Mouse (Mus musculus) stomach, adult 2 months (tissue): ENCODE measurements around the gene Rps19. TPM values are rescaled to one million over a fixed set of nuclear protein-coding genes. Genes with fewer than 3 reads are reported as not detected.

Experiments used
- polyA plus RNA-seq: library from polyadenylated mRNA; depleted of rRNA; stranded (reverse); fragments of >200 nt; gene quantifications from 2 replicates; pipeline ENCODE4 v1.2.3, GENCODE M21; 2012; rRNA removed

Rps19 gene
- polyA plus RNA-seq, result 211 and 227 TPM in 2 replicates

GRCm38 (mm10) chr7:24883896-24884692, at the start of gene Rps19:
Gene Rps19 (plus strand): TSS chr7:24884371.

GRCm38 (mm10) chr7:24861913-24862312, 22.3 kb upstream of the Rps19 start, which contains the start of gene Gm9844:
Gene Gm9844 (plus strand): TSS chr7:24862213.

GRCm38 (mm10) chr7:24869532-24870165, 14.5 kb upstream of the Rps19 start, which contains the start of the genes Lypd4 and Dmrtc2:
Gene Lypd4 (minus strand): TSS chr7:24869941.
Gene Dmrtc2 (plus strand): TSS chr7:24870057.

GRCm38 (mm10) chr7:24897224-24897623, 13.1 kb downstream of the Rps19 start, which contains the start of gene Cd79a:
Gene Cd79a (plus strand): TSS chr7:24897381.

GRCm38 (mm10) chr7:24902630-24903443, 18.7 kb downstream of the Rps19 start, which contains the start of gene Arhgef1:
Gene Arhgef1 (plus strand): TSS chr7:24902912.

Other genes with a start within 250 kb of the Rps19 start
- 168 and 173 TPM in 2 replicates for gene Lypd3, start 247.8 kb upstream of the Rps19 start, polyA plus RNA-seq
- not detected in 2 replicates for gene Tex101, start 207.7 kb upstream of the Rps19 start, polyA plus RNA-seq
- not detected in 2 replicates for gene BC049730, start 175.1 kb upstream of the Rps19 start, polyA plus RNA-seq
- gene Gm4763, start 157.5 kb upstream of the Rps19 start, polyA plus RNA-seq, result not detected in 2 replicates
- gene Cd177, start 124.1 kb upstream of the Rps19 start, polyA plus RNA-seq, result 2.9 and 3.4 TPM in 2 replicates
- gene Ceacam10, start 107.2 kb upstream of the Rps19 start, polyA plus RNA-seq, result 3.0 and 3.4 TPM in 2 replicates
- gene Gm9844, start 22.2 kb upstream of the Rps19 start, polyA plus RNA-seq, result 0.25 and 0.78 TPM in 2 replicates
- not detected in 2 replicates for gene Lypd4, start 14.4 kb upstream of the Rps19 start, polyA plus RNA-seq
- gene Dmrtc2, start 14.3 kb upstream of the Rps19 start, polyA plus RNA-seq, result not detected in 2 replicates
- gene Cd79a, start 13.0 kb downstream of the Rps19 start, polyA plus RNA-seq, result 0.43 and 0.72 TPM in 2 replicates
- gene Arhgef1, start 18.5 kb downstream of the Rps19 start, polyA plus RNA-seq, result 90.9 and 91.2 TPM in 2 replicates
- not detected in 2 replicates for gene Gm4881, start 60.1 kb downstream of the Rps19 start, polyA plus RNA-seq
- gene Rabac1, start 88.4 kb downstream of the Rps19 start, polyA plus RNA-seq, result 348 and 466 TPM in 2 replicates
- gene Atp1a3, start 121.6 kb downstream of the Rps19 start, polyA plus RNA-seq, result 0.75 and 1.8 TPM in 2 replicates
- 20.0 and 23.3 TPM in 2 replicates for gene Grik5, start 188.0 kb downstream of the Rps19 start, polyA plus RNA-seq
- gene Zfp574, start 188.2 kb downstream of the Rps19 start, polyA plus RNA-seq, result 22.3 and 26.9 TPM in 2 replicates